Mouse (Mus musculus) liver, postnatal 0 days (tissue): Measurements from ENCODE around the gene Ppp1r13b. TPM values are rescaled to one million over a fixed set of nuclear protein-coding genes. Genes with fewer than 3 reads are reported as not detected.

Experiments used
- ATAC-seq: fragments of 200-750 bp; cut with Nextera tagmentation; 2 replicates; pipeline ENCODE4 v1.8.0; 2017; ENCODE audit warnings: mild to moderate bottlenecking, moderate library complexity
- DNase-seq: peaks from one replicate; pipeline ENCODE4 v3.0.0-alpha.2; 2016
- H3K27ac ChIP-seq: fragments of 300-500 bp; sonication (generic); 2 replicates; pipeline ENCODE4 v1.5.1; 2014; ENCODE audit warnings: antibody characterized with exemption, moderate library complexity, mild to moderate bottlenecking, low read depth
- H3K27me3 ChIP-seq: fragments of 300-500 bp; sonication (generic); 2 replicates; pipeline ENCODE4 v1.6.1; 2014; ENCODE audit warnings: low read length, control low read depth, mixed read lengths; ENCODE audit not compliant: insufficient read depth
- H3K36me3 ChIP-seq: fragments of 300-500 bp; sonication (generic); replicated peaks from 2 replicates; pipeline ENCODE4 v1.6.1; 2014; ENCODE audit warnings: mild to moderate bottlenecking, control low read depth, low read length, moderate library complexity, mixed read lengths; ENCODE audit not compliant: insufficient read depth
- H3K4me1 ChIP-seq: fragments of 300-500 bp; sonication (generic); 2 replicates; pipeline ENCODE4 v1.6.1; 2014; ENCODE audit warnings: antibody characterized with exemption, mild to moderate bottlenecking, control low read depth; ENCODE audit not compliant: insufficient read depth
- H3K4me2 ChIP-seq: fragments of 300-500 bp; sonication (generic); 2 replicates; pipeline ENCODE4 v1.6.1; 2014; ENCODE audit warnings: low read depth, mild to moderate bottlenecking, low read length, moderate library complexity, mixed read lengths
- H3K4me3 ChIP-seq: fragments of 300-500 bp; sonication (generic); 2 replicates; pipeline ENCODE4 v1.5.1; 2014; ENCODE audit warnings: low read depth, low read length
- H3K9ac ChIP-seq: fragments of 300-500 bp; sonication (generic); replicated peaks from 2 replicates; pipeline ENCODE4 v1.6.1; 2014; ENCODE audit warnings: mild to moderate bottlenecking, moderate library complexity
- H3K9me3 ChIP-seq: fragments of 300-500 bp; sonication (generic); 2 replicates; pipeline ENCODE4 v1.6.1; 2016; ENCODE audit warnings: mild to moderate bottlenecking, control low read depth, low read length, mixed read lengths
- CTCF ChIP-seq: sonication (generic); IDR thresholded peaks from 2 replicates; pipeline ENCODE4 v1.5.1; 2016; ENCODE audit warnings: antibody characterized with exemption, low read depth
- EP300 ChIP-seq: IDR thresholded peaks from 2 replicates; pipeline ENCODE4 v1.6.1; 2016; ENCODE audit warnings: antibody characterized with exemption, low read depth, mild to moderate bottlenecking
- WGBS: fragments of 180-500 bp; shearing (Covaris S2); extraction: QIAGEN DNeasy Blood & Tissue Kit; methylation state at CpG from one replicate; pipeline ENCODE4 v1.1.7; 2014; ENCODE audit not compliant: insufficient replicate concordance; 5-methylcytosine and 5-hydroxymethylcytosine counted together
- polyA plus RNA-seq: library from polyadenylated mRNA; unstranded; fragments of >200 nt; fragmentation: Nextera tagmentation; extraction: Ambion mirVana; gene quantifications from 2 replicates; pipeline ENCODE4 v1.2.1, GENCODE M21; 2015

The Ppp1r13b gene
- polyA plus RNA-seq, 1 experiment from 2014 or later, result 4.5 TPM

GRCm38 (mm10) chr12:111830375-111830774 is 77.5 kb downstream of the Ppp1r13b start:
- H3K9ac ChIP-seq, result no peak overlapping the region
- peak overlapping the region; percentile 55; the same call in 1 of the 2 replicates for H3K27ac ChIP-seq
- TF ChIP-seq CTCF, result no peak
- H3K27me3 ChIP-seq, result no peaks in the 10 kb centered on the region
- H3K9me3 ChIP-seq, result no peaks in the 10 kb centered on the region
- WGBS, result 59% methylated on average over 10 of the region's 10 CpGs
- DNase-seq (no peak), ATAC-seq (peak; percentile 59)
- no peaks in the 10 kb centered on the region for H3K4me1 ChIP-seq
- H3K4me3 ChIP-seq, result no peak overlapping the region
- H3K4me2 ChIP-seq, result no peak overlapping the region
- peaks cover 61% of the 10 kb centered on the region for H3K36me3 ChIP-seq

DNA sequence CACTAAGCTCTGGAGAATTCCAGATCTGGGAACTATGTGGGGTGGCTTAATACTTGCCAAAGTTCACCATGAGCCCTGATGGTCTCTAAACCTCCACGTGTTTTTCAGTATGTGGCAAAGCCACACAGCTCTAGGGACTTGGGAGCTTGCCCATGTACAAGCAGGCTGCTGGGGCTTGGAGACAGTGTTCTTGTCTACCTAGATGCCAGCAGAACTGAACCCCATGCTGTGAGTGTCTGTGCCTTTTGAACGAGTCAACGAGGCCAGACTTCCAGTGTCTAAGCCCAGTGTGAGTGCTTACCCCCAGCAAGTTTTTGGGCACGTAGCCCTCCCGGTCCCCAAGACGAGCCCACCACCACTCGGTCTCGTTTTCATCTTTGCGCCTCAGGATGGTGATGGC is 78.0 kb downstream of the Ppp1r13b start:
- no peak overlapping the region for H3K4me3 ChIP-seq
- H3K27me3 ChIP-seq, result no peaks in the 10 kb centered on the region
- DNase-seq, result no peak
- WGBS, result 90% methylated on average over 9 of the region's 9 CpGs
- no peak overlapping the region for H3K9ac ChIP-seq
- peaks cover 62% of the 10 kb centered on the region for H3K36me3 ChIP-seq
- no peaks in the 10 kb centered on the region for H3K9me3 ChIP-seq
- TF ChIP-seq EP300 (no peak), CTCF (no peak)
- no peak for ATAC-seq
- no peak overlapping the region for H3K4me2 ChIP-seq
- H3K27ac ChIP-seq, result peak overlapping the region; percentile 55
- no peaks in the 10 kb centered on the region for H3K4me1 ChIP-seq

DNA sequence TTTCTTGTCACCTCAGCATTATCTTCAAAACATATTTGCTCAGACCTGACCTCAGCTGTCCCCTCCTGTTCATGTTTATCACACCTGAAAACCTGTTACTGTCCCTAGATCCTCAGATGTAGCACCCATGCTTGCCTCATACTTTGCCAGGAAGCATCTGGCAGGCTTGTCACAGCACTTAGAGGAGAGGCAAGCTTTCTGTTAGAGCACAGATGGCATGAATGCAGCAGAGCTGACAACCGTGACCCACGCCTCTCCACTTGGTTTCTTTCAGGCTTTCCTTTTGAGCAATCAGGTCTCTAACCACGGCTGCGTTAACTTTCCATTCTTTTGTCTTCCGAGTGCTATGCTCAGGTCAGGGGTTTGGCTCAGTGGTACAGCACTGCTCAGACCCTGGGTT is 78.5 kb downstream of the Ppp1r13b start:
- H3K4me2 ChIP-seq, result no peak overlapping the region
- no peak overlapping the region for H3K4me3 ChIP-seq
- no peaks in the 10 kb centered on the region for H3K27me3 ChIP-seq
- H3K36me3 ChIP-seq, result peaks cover 63% of the 10 kb centered on the region
- H3K27ac ChIP-seq, result peak overlapping the region; percentile 55
- TF ChIP-seq EP300 (no peak), CTCF (no peak)
- WGBS, result 66% methylated on average over 5 of the region's 5 CpGs
- DNase-seq (no peak), ATAC-seq (no peak)
- no peaks in the 10 kb centered on the region for H3K4me1 ChIP-seq
- no peaks in the 10 kb centered on the region for H3K9me3 ChIP-seq
- no peak overlapping the region for H3K9ac ChIP-seq

GRCm38 (mm10) chr12:111827556-111827955 is 80.4 kb downstream of the Ppp1r13b start:
- Histone ChIP-seq H3K4me3 (no peak overlapping the region), H3K4me1 (no peaks in the 10 kb centered on the region), H3K9me3 (no peaks in the 10 kb centered on the region), H3K4me2 (no peak overlapping the region), H3K36me3 (peaks cover 70% of the 10 kb centered on the region), H3K9ac (no peak overlapping the region), H3K27ac (no peak overlapping the region), H3K27me3 (no peaks in the 10 kb centered on the region)
- TF ChIP-seq CTCF (no peak), EP300 (no peak)
- no peak for DNase-seq
- WGBS, result 91% methylated on average over 12 of the region's 12 CpGs
- no peak for ATAC-seq

DNA sequence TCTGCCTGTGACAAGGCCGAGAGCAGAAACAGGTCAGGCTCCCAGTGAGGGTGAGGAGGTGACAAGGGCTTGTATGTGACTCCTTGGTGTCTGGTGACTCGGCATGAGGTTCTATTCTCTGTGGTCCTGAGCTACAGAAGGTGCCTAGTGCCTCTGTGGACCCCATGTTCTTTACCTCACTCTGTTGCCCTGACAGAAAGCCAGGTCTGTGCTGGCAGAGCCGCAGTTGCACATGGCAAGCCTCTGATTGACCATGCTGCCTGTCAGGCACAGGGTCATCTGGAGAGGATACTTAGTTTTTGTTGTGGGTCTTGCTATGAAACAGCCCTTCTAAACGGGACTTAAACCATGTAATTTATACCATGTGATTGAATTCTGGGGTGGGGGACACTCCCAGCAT is 86.0 kb downstream of the Ppp1r13b start:
- Histone ChIP-seq H3K27me3 (no peaks in the 10 kb centered on the region), H3K9ac (no peak overlapping the region), H3K4me3 (no peak overlapping the region), H3K36me3 (peaks cover 32% of the 10 kb centered on the region), H3K9me3 (no peaks in the 10 kb centered on the region), H3K4me1 (peaks cover 27% of the 10 kb centered on the region), H3K27ac (no peak overlapping the region), H3K4me2 (no peak overlapping the region)
- DNase-seq, result no peak
- no peak for TF ChIP-seq EP300
- no peak for TF ChIP-seq CTCF
- ATAC-seq, result no peak
- 73% methylated on average over 4 of the region's 4 CpGs for WGBS

- no peak for ATAC-seq
- H3K4me2 ChIP-seq, result no peak overlapping the region
- no peak for DNase-seq
- H3K27ac ChIP-seq, result no peak overlapping the region
- no peaks in the 10 kb centered on the region for H3K9me3 ChIP-seq
- H3K4me3 ChIP-seq, result no peak overlapping the region
- WGBS, result 58% methylated on average over 7 of the region's 7 CpGs
- peaks cover 21% of the 10 kb centered on the region for H3K36me3 ChIP-seq
- TF ChIP-seq EP300 (no peak), CTCF (no peak)
- H3K4me1 ChIP-seq, result peaks cover 39% of the 10 kb centered on the region
- no peaks in the 10 kb centered on the region for H3K27me3 ChIP-seq
- no peak overlapping the region for H3K9ac ChIP-seq
Measured at GRCm38 (mm10) chr12:111820708-111821107, 87.2 kb downstream of the Ppp1r13b start.

GRCm38 (mm10) chr12:111819936-111820335 is 88.0 kb downstream of the Ppp1r13b start:
- DNase-seq (no peak), ATAC-seq (no peak)
- H3K4me3 ChIP-seq, result no peak overlapping the region
- H3K4me1 ChIP-seq, result peaks cover 46% of the 10 kb centered on the region
- no peaks in the 10 kb centered on the region for H3K27me3 ChIP-seq
- H3K9ac ChIP-seq, result no peak overlapping the region
- H3K4me2 ChIP-seq, result no peak overlapping the region
- 65% methylated on average over 8 of the region's 8 CpGs for WGBS
- no peaks in the 10 kb centered on the region for H3K9me3 ChIP-seq
- H3K27ac ChIP-seq, result no peak overlapping the region
- peaks cover 14% of the 10 kb centered on the region for H3K36me3 ChIP-seq
- TF ChIP-seq EP300, result no peak
- TF ChIP-seq CTCF, result no peak
